Comparison of ENCODE assay signal across 22 mouse cellular contexts in genomic region chr4:100137102-100137835, GRCm38 (mm10). TPM values are rescaled to one million over a fixed set of nuclear protein-coding genes. Genes with fewer than 3 reads are reported as not detected.
DNase-seq lines count a peak whose midpoint lies in the region; ATAC-seq and TF ChIP-seq lines count a peak whose summit lies in the region.
"Had no signal": no experiment of that assay in that cellular context is flagged by ENCODE, and none has a peak within 500 bp of the region (broad histone marks: within the 10 kb centered on the region; RNA-seq: fewer than 3 reads in every experiment).

No protein-coding gene starts in this region.

- peak; percentile 72 for ATAC-seq in limb, embryonic 14.5 days (ENCODE audit: low FRiP score, low read depth)
- ATAC-seq: CD4-positive, CD25-positive, alpha-beta regulatory T cell, adult 4 months; forebrain, embryonic 15.5 days; hindbrain, embryonic 16.5 days; inflammation-experienced regulatory T-cells, adult 6 months had no signal

- H3K4me3 ChIP-seq in limb, embryonic 10.5 days, result no peak overlapping the region
- no peak overlapping the region for H3K4me3 ChIP-seq in limb, embryonic 14.5 days (replicated peaks; ENCODE audit: low read length)
- H3K4me3 ChIP-seq: forebrain, embryonic 15.5 days; heart, embryonic 13.5 days; hindbrain, embryonic 12.5 days had no signal

- peak overlapping the region; percentile 58; the same call in 1 of the 2 replicates for H3K27ac ChIP-seq in limb, embryonic 10.5 days
- H3K27ac ChIP-seq in limb, embryonic 14.5 days (replicated peaks; ENCODE audit: low read depth, low read length), result peak overlapping the region; percentile 22; the same call in 1 of the 2 replicates
- H3K27ac ChIP-seq: forebrain, embryonic 15.5 days; heart, embryonic 13.5 days; hindbrain, embryonic 12.5 days had no signal

- peaks cover 42% of the 10 kb centered on the region for H3K4me1 ChIP-seq in limb, embryonic 10.5 days
- peaks cover 27% of the 10 kb centered on the region for H3K4me1 ChIP-seq in limb, embryonic 14.5 days (ENCODE audit: control insufficient read depth, insufficient read depth, low read length)
- H3K4me1 ChIP-seq: forebrain, embryonic 15.5 days; hindbrain, embryonic 12.5 days had no signal

- H3K27me3 ChIP-seq in limb, embryonic 10.5 days (ENCODE audit: low read depth, poor library complexity, severe bottlenecking), result no peaks in the 10 kb centered on the region
- H3K27me3 ChIP-seq in limb, embryonic 14.5 days (ENCODE audit: control insufficient read depth, insufficient read depth, low read length), result no peaks in the 10 kb centered on the region; the same call in 1 of the 2 replicates
- H3K27me3 ChIP-seq: forebrain, embryonic 15.5 days; heart, embryonic 13.5 days; hindbrain, embryonic 12.5 days had no signal

- 80% methylated on average over 11 of the region's 11 CpGs for WGBS in limb, embryonic 10.5 days
- 26% methylated on average over 11 of the region's 11 CpGs for WGBS in limb, embryonic 14.5 days

- H3K9me3 ChIP-seq in limb, embryonic 10.5 days (replicated peaks), result no peaks in the 10 kb centered on the region
- H3K9me3 ChIP-seq in limb, embryonic 14.5 days (ENCODE audit: control insufficient read depth, low read length), result no peaks in the 10 kb centered on the region
- H3K9me3 ChIP-seq: forebrain, embryonic 15.5 days; G1E; heart, embryonic 13.5 days; hindbrain, embryonic 12.5 days had no signal

- TF ChIP-seq POLR2A in limb, embryonic 14.5 days (IDR thresholded peaks at IDR 0.05; ENCODE audit: borderline replicate concordance, extremely low read depth, insufficient read depth, insufficient read length), result no peak

- H3K4me2 ChIP-seq in limb, embryonic 14.5 days (replicated peaks; ENCODE audit: low read depth, low read length, severe bottlenecking), result peak overlapping the region; percentile 27
- H3K4me2 ChIP-seq: forebrain, embryonic 15.5 days; heart, embryonic 13.5 days; hindbrain, embryonic 12.5 days had no signal

- intact Hi-C loops in heart, postnatal 14 days (cut with DNase I), result no loop called here
- intact Hi-C loops in gastrocnemius, postnatal 14 days (cut with DNase I; ENCODE audit: low total_unique reads), result no loop called here

- no peak overlapping the region for H3K9ac ChIP-seq in limb, embryonic 14.5 days (ENCODE audit: low read depth, low read length, severe bottlenecking)
- H3K9ac ChIP-seq: forebrain, embryonic 15.5 days; heart, embryonic 13.5 days; hindbrain, embryonic 12.5 days had no signal

- H3K36me3 ChIP-seq in limb, embryonic 10.5 days, result no peaks in the 10 kb centered on the region
- no peaks in the 10 kb centered on the region for H3K36me3 ChIP-seq in limb, embryonic 14.5 days (ENCODE audit: control insufficient read depth, insufficient read depth, low read length)
- H3K36me3 ChIP-seq: forebrain, embryonic 15.5 days; G1E; hindbrain, embryonic 12.5 days had no signal

- peak; percentile 23 for DNase-seq in heart, adult 11 months
- no peak for DNase-seq in heart, postnatal 14 days
- no peak for DNase-seq in limb, embryonic 10.5 days (ENCODE audit: low spot score)
- DNase-seq in limb, embryonic 14.5 days (ENCODE audit: low spot score), result peak; percentile 51
- no peak for DNase-seq in lung, postnatal 14 days
- no peak for DNase-seq in layer of hippocampus, postnatal 10 days (ENCODE audit: low spot score in 2 of 2)
- DNase-seq in gastrocnemius, postnatal 14 days, result no peak
- DNase-seq: adrenal gland, adult 8-10 months; B cell, adult 2 months; cerebellum, adult 8-10 months; cerebellum, postnatal 14 days; embryo, embryonic 11 days; gastrocnemius, postnatal 25 days; heart, postnatal 4 days had no signal

RNA-seq across cellular contexts. Expression of gene Ror1, which starts 41.7 kb away (rescaled TPM):
- total RNA-seq in heart, postnatal 14 days (2021), result 10 to 100 TPM in 1 of 2 experiments, 1 to 10 TPM in 1; 9.3 to 12.0 TPM
- polyA plus RNA-seq in limb, embryonic 10.5 days (2016; fragmentation: Nextera tagmentation; extraction: Ambion mirVana), result 10.6 and 14.0 TPM in 2 replicates
- 8.6 and 8.7 TPM in 2 replicates for polyA plus RNA-seq in limb, embryonic 14.5 days (2012; rRNA removed)
- 12.0 and 13.2 TPM in 2 replicates for polyA plus RNA-seq in limb, embryonic 14.5 days (2014; fragmentation: Nextera tagmentation; extraction: Ambion mirVana)
- total RNA-seq in layer of hippocampus, postnatal 10 days (2021), result 1 to 10 TPM; 1.7 to 2.0 TPM
- 1 to 10 TPM; 4.7 to 6.2 TPM for total RNA-seq in gastrocnemius, postnatal 14 days (2021)
- total RNA-seq: granulocyte monocyte progenitor cell, adult 5-6 weeks had no signal
- polyA plus RNA-seq: CD4-positive, CD25-positive, alpha-beta regulatory T cell, adult 4 months; G1E; inflammation-experienced regulatory T-cells, adult 6 months had no signal

Comparison
In these comparisons a context has a peak if more than half of its experiments do, and no peak if none do; other contexts are left out.
1. DNase-seq: peak in heart, adult 11 months (single experiment) and limb, embryonic 14.5 days (single experiment); none in heart, postnatal 14 days (0 of 2), limb, embryonic 10.5 days (single experiment), lung, postnatal 14 days (single experiment), layer of hippocampus, postnatal 10 days (0 of 2) and gastrocnemius, postnatal 14 days (single experiment).